Comparison of ENCODE assay signal across 8 mouse cellular contexts in genomic region chr11:30885171-30885871, GRCm38 (mm10). TPM values are rescaled to one million over a fixed set of nuclear protein-coding genes. Genes with fewer than 3 reads are reported as not detected.
A peak's percentile ranks its signal among the peaks of the same experiment; 100 is the strongest.
DNase-seq lines count a peak whose midpoint lies in the region; ATAC-seq and TF ChIP-seq lines count a peak whose summit lies in the region.

Gene Gpr75, plus strand, starts transcription at chr11:30885358.
Gene Asb3, plus strand, starts transcription at chr11:30885416.

- no peak for TF ChIP-seq CTCF in lung, postnatal 0 days (IDR thresholded peaks at IDR 0.05)

- peak within 1 kb of the TSS; percentile 83 for H3K9ac ChIP-seq in hindbrain, embryonic 14.5 days
- no peak within 1 kb of the TSS for H3K9ac ChIP-seq in lung, postnatal 0 days (replicated peaks; ENCODE audit: low read depth)

- peak within 1 kb of the TSS; percentile 87 for H3K27ac ChIP-seq in hindbrain, embryonic 14.5 days
- H3K27ac ChIP-seq in lung, postnatal 0 days (ENCODE audit: low read length): no peak within 1 kb of the TSS

- 1% methylated on average over 41 of the region's 41 CpGs for WGBS in hindbrain, embryonic 14.5 days
- WGBS in lung, postnatal 0 days: 5% methylated on average over 40 of the region's 41 CpGs

- peak; percentile 96 for ATAC-seq in hindbrain, embryonic 14.5 days (ENCODE audit: low FRiP score)
- peak; percentile 94 for ATAC-seq in lung, postnatal 0 days

- no peaks in the 10 kb centered on the region for H3K27me3 ChIP-seq in hindbrain, embryonic 14.5 days (ENCODE audit: control insufficient read depth, insufficient read depth, low read length)
- H3K27me3 ChIP-seq in lung, postnatal 0 days (replicated peaks; ENCODE audit: insufficient read depth, low read length): no peaks in the 10 kb centered on the region

- no peaks in the 10 kb centered on the region for H3K9me3 ChIP-seq in hindbrain, embryonic 14.5 days (ENCODE audit: control insufficient read depth, low read length)
- no peaks in the 10 kb centered on the region for H3K9me3 ChIP-seq in lung, postnatal 0 days (ENCODE audit: low read length)

- H3K4me1 ChIP-seq in hindbrain, embryonic 14.5 days (replicated peaks; ENCODE audit: control insufficient read depth, insufficient read depth, low read length): no peaks in the 10 kb centered on the region
- H3K4me1 ChIP-seq in lung, postnatal 0 days (ENCODE audit: insufficient read depth, low read depth, low read length): peaks cover 7% of the 10 kb centered on the region; the same call in 1 of the 2 replicates

- peak within 1 kb of the TSS; percentile 58 for H3K4me2 ChIP-seq in hindbrain, embryonic 14.5 days (replicated peaks)
- peak within 1 kb of the TSS; percentile 62 for H3K4me2 ChIP-seq in lung, postnatal 0 days (replicated peaks; ENCODE audit: low read depth, low read length)

- peak; percentile 87 for DNase-seq in adrenal gland, postnatal 14 days
- DNase-seq in embryo, embryonic 11 days: peak; percentile 72
- peak; percentile 11 to 17 for DNase-seq in gastrocnemius, adult 8-10 months (ENCODE audit: low spot score in 2 of 2)
- peak; percentile 70 for DNase-seq in hindbrain, embryonic 14.5 days (ENCODE audit: low spot score)
- DNase-seq in layer of hippocampus, postnatal 36 days: peak; percentile 74 to 80
- DNase-seq in lung, postnatal 0 days (ENCODE audit: low spot score): peak; percentile 50
- peak; percentile 22 for DNase-seq in retina, adult 2 months (ENCODE audit: low read depth, low spot score)
- no peak for DNase-seq in adipocyte (ENCODE audit: low spot score)

- peak within 1 kb of the TSS; percentile 52 for H3K4me3 ChIP-seq in hindbrain, embryonic 14.5 days (replicated peaks; ENCODE audit: low read length)
- peak within 1 kb of the TSS; percentile 31; the same call in 1 of the 2 replicates for H3K4me3 ChIP-seq in lung, postnatal 0 days (ENCODE audit: low read depth, low read length)

- TF ChIP-seq EP300 in lung, postnatal 0 days (IDR thresholded peaks at IDR 0.05): no peak

- no peaks in the 10 kb centered on the region; the same call in 1 of the 2 replicates for H3K36me3 ChIP-seq in hindbrain, embryonic 14.5 days (replicated peaks; ENCODE audit: control insufficient read depth, insufficient read depth)
- 0 out of 2 replicates have a peak, but pooled peaks cover 6% of the 10 kb centered on the region for H3K36me3 ChIP-seq in lung, postnatal 0 days (ENCODE audit: insufficient read depth, low read length)

RNA-seq across cellular contexts. Expression of gene Gpr75, which starts in this region (rescaled TPM):
- total RNA-seq in adrenal gland, postnatal 14 days (2021): 0.82 and 0.94 TPM in 2 replicates
- under 1 TPM; 0.13 to 0.24 (median 0.14) TPM for total RNA-seq in gastrocnemius, adult 8-10 months (2022)
- polyA plus RNA-seq in hindbrain, embryonic 14.5 days (2014; fragmentation: Nextera tagmentation; extraction: Ambion mirVana): 8.0 and 11.3 TPM in 2 replicates
- total RNA-seq in layer of hippocampus, postnatal 36 days (2021): 10 to 100 TPM; 11.7 to 13.1 TPM
- 0.06 TPM in 1 of 2 replicates, not detected in the other for polyA plus RNA-seq in lung, postnatal 0 days (2015; fragmentation: Nextera tagmentation; extraction: Ambion mirVana)

RNA-seq across cellular contexts. Expression of gene Asb3, which starts in this region (rescaled TPM):
- 11.5 and 13.3 TPM in 2 replicates for total RNA-seq in adrenal gland, postnatal 14 days (2021)
- total RNA-seq in gastrocnemius, adult 8-10 months (2022): 1 to 10 TPM; 7.0 to 8.7 (median 8.4) TPM
- polyA plus RNA-seq in hindbrain, embryonic 14.5 days (2014; fragmentation: Nextera tagmentation; extraction: Ambion mirVana): 30.8 and 32.2 TPM in 2 replicates
- total RNA-seq in layer of hippocampus, postnatal 36 days (2021): 10 to 100 TPM; 20.0 to 21.1 TPM
- 17.4 and 19.8 TPM in 2 replicates for polyA plus RNA-seq in lung, postnatal 0 days (2015; fragmentation: Nextera tagmentation; extraction: Ambion mirVana)
